Mouse (Mus musculus): ENCODE measurements around the gene Itpr1.

DNA sequence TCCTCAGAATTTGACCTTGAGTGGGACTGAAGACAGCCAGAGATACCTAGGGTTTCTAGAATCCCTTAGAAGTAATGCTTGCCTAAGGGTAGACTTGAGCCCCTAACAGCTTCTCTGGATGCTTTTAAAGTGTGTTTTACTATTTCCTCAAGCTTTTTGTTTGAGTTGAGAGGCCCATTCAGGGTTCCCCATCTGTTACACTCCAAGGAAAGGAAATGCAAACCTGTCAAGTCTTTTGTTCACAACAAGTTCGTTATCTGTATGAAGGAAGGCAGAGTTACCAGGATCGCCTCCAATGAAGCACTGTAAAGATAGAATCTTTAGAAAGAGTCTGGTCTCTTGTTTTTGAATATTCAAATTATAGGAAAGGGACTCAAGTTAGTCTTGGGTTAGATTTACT lies 46.8 kb downstream of the Itpr1 start:
- TF ChIP-seq CTCF (IDR thresholded peaks at IDR 0.05; ENCODE audit: extremely low read depth, insufficient read length, insufficient replicate concordance, low read depth, low read length) (no peak), POLR2A (IDR thresholded peaks at IDR 0.05; ENCODE audit: low read depth, low read length) (no peak)
